9 mouse cellular contexts compared by ENCODE assay signal in genomic region chr9:121162789-121163188, GRCm38 (mm10).
DNase-seq lines count a peak whose midpoint lies in the region; ATAC-seq and TF ChIP-seq lines count a peak whose summit lies in the region.
"Had no signal": no experiment of that assay in that cellular context is flagged by ENCODE, and none has a peak within 500 bp of the region (broad histone marks: within the 10 kb centered on the region; RNA-seq: fewer than 3 reads in every experiment).

No protein-coding gene starts in this region.

- no peaks in the 10 kb centered on the region for H3K4me1 ChIP-seq in hindbrain, embryonic 11.5 days (replicated peaks; ENCODE audit: control insufficient read depth, insufficient read depth, low read length)
- H3K4me1 ChIP-seq in hindbrain, embryonic 12.5 days: peaks cover 3% of the 10 kb centered on the region; the same call in 1 of the 2 replicates
- no peaks in the 10 kb centered on the region for H3K4me1 ChIP-seq in ES-Bruce4 (ENCODE audit: control insufficient read depth, insufficient read depth, low read length)
- H3K4me1 ChIP-seq in small intestine, adult 2 months (ENCODE audit: control insufficient read depth, insufficient read depth, insufficient read length, low read length): no peaks in the 10 kb centered on the region
- no peaks in the 10 kb centered on the region for H3K4me1 ChIP-seq in neural tube, embryonic 15.5 days
- H3K4me1 ChIP-seq: liver, embryonic 13.5 days had no signal

- no peaks in the 10 kb centered on the region for H3K36me3 ChIP-seq in hindbrain, embryonic 11.5 days (ENCODE audit: control insufficient read depth, insufficient read depth, low read length)
- 0 out of 2 replicates have a peak, but pooled peaks cover 3% of the 10 kb centered on the region for H3K36me3 ChIP-seq in hindbrain, embryonic 12.5 days
- H3K36me3 ChIP-seq in ES-Bruce4 (ENCODE audit: control insufficient read depth, insufficient read depth, low read length, poor library complexity, severe bottlenecking): no peaks in the 10 kb centered on the region
- H3K36me3 ChIP-seq in small intestine, adult 2 months (ENCODE audit: control insufficient read depth, insufficient read depth, low read length): no peaks in the 10 kb centered on the region
- no peaks in the 10 kb centered on the region for H3K36me3 ChIP-seq in neural tube, embryonic 15.5 days
- H3K36me3 ChIP-seq: liver, embryonic 13.5 days had no signal

- WGBS in hindbrain, embryonic 11.5 days: 58% methylated on average over 5 of the region's 5 CpGs
- 49% methylated on average over 5 of the region's 5 CpGs for WGBS in hindbrain, embryonic 12.5 days
- whole genome bisulfite sequencing in small intestine, adult 2 months: 35% methylated on average over 5 of the region's 5 CpGs
- WGBS in neural tube, embryonic 15.5 days: 60% methylated on average over 5 of the region's 5 CpGs

- TF ChIP-seq EP300 in ES-Bruce4 (IDR thresholded peaks at IDR 0.05; ENCODE audit: insufficient read depth, low read depth, low read length): no peak

- no peaks in the 10 kb centered on the region for H3K9me3 ChIP-seq in hindbrain, embryonic 11.5 days (ENCODE audit: control insufficient read depth, low read length)
- H3K9me3 ChIP-seq in hindbrain, embryonic 12.5 days (replicated peaks): no peaks in the 10 kb centered on the region
- H3K9me3 ChIP-seq in ES-Bruce4 (replicated peaks; ENCODE audit: control insufficient read depth, insufficient read depth, low read length, poor library complexity, severe bottlenecking): no peaks in the 10 kb centered on the region
- H3K9me3 ChIP-seq in neural tube, embryonic 15.5 days (replicated peaks): no peaks in the 10 kb centered on the region
- H3K9me3 ChIP-seq: liver, embryonic 13.5 days had no signal

- peak; percentile 54 for DNase-seq in hindbrain, embryonic 11.5 days (ENCODE audit: low spot score)
- peak; percentile 61 for DNase-seq in 416B (ENCODE audit: low read depth)
- peak; percentile 67 for DNase-seq in embryo, embryonic 11 days
- DNase-seq in gastrocnemius, adult 8-10 months (ENCODE audit: low spot score in 2 of 2): no peak
- DNase-seq: liver, embryonic 13.5 days had no signal

- no peak for ATAC-seq in hindbrain, embryonic 11.5 days (ENCODE audit: low FRiP score)
- ATAC-seq in hindbrain, embryonic 12.5 days (ENCODE audit: low FRiP score): no peak
- ATAC-seq in neural tube, embryonic 15.5 days (ENCODE audit: low FRiP score): no peak

- TF ChIP-seq CTCF in ES-Bruce4 (IDR thresholded peaks at IDR 0.05; ENCODE audit: low read depth, low read length): peak; percentile 36
- TF ChIP-seq CTCF in small intestine, adult 2 months (IDR thresholded peaks at IDR 0.05; ENCODE audit: extremely low read depth, insufficient read length, insufficient replicate concordance, low read depth, low read length): peak; percentile 46; the same call in 1 of the 2 replicates

- no peak overlapping the region for H3K9ac ChIP-seq in hindbrain, embryonic 11.5 days (ENCODE audit: low read depth, low read length)
- no peak overlapping the region for H3K9ac ChIP-seq in hindbrain, embryonic 12.5 days
- H3K9ac ChIP-seq in ES-Bruce4 (ENCODE audit: low read depth, poor library complexity, severe bottlenecking): no peak overlapping the region
- H3K9ac ChIP-seq in neural tube, embryonic 15.5 days (replicated peaks): no peak overlapping the region
- H3K9ac ChIP-seq: liver, embryonic 13.5 days had no signal

- H3K4me3 ChIP-seq in hindbrain, embryonic 11.5 days (ENCODE audit: low read depth, low read length): no peak overlapping the region
- no peak overlapping the region for H3K4me3 ChIP-seq in hindbrain, embryonic 12.5 days
- H3K4me3 ChIP-seq in ES-Bruce4 (ENCODE audit: low read depth, low read length): no peak overlapping the region
- H3K4me3 ChIP-seq in small intestine, adult 2 months (ENCODE audit: low read depth, low read length): no peak overlapping the region
- H3K4me3 ChIP-seq in neural tube, embryonic 15.5 days (replicated peaks): no peak overlapping the region
- H3K4me3 ChIP-seq: liver, embryonic 13.5 days had no signal

- H3K4me2 ChIP-seq in hindbrain, embryonic 11.5 days (replicated peaks; ENCODE audit: low read depth, low read length): no peak overlapping the region
- H3K4me2 ChIP-seq in hindbrain, embryonic 12.5 days (replicated peaks): no peak overlapping the region
- no peak overlapping the region for H3K4me2 ChIP-seq in neural tube, embryonic 15.5 days
- H3K4me2 ChIP-seq: liver, embryonic 13.5 days had no signal

- no peak for TF ChIP-seq POLR2A in ES-Bruce4 (IDR thresholded peaks at IDR 0.05; ENCODE audit: insufficient read depth, low read length)
- TF ChIP-seq POLR2A in small intestine, adult 2 months (IDR thresholded peaks at IDR 0.05; ENCODE audit: low read depth, low read length): no peak

- no peaks in the 10 kb centered on the region for H3K27me3 ChIP-seq in hindbrain, embryonic 11.5 days (ENCODE audit: control insufficient read depth, insufficient read depth, low read length)
- no peaks in the 10 kb centered on the region for H3K27me3 ChIP-seq in hindbrain, embryonic 12.5 days
- no peaks in the 10 kb centered on the region for H3K27me3 ChIP-seq in ES-Bruce4 (ENCODE audit: control insufficient read depth, insufficient read depth, low read length, poor library complexity, severe bottlenecking)
- no peaks in the 10 kb centered on the region for H3K27me3 ChIP-seq in small intestine, adult 2 months (ENCODE audit: control insufficient read depth, insufficient read depth, low read length)
- no peaks in the 10 kb centered on the region for H3K27me3 ChIP-seq in neural tube, embryonic 15.5 days (replicated peaks)
- H3K27me3 ChIP-seq: liver, embryonic 13.5 days had no signal

- no peak overlapping the region for H3K27ac ChIP-seq in hindbrain, embryonic 11.5 days (ENCODE audit: low read depth, low read length)
- no peak overlapping the region for H3K27ac ChIP-seq in hindbrain, embryonic 12.5 days
- no peak overlapping the region for H3K27ac ChIP-seq in ES-Bruce4 (ENCODE audit: insufficient read depth, low read length)
- H3K27ac ChIP-seq in small intestine, adult 2 months (ENCODE audit: insufficient read depth, low read depth, low read length): no peak overlapping the region
- H3K27ac ChIP-seq in neural tube, embryonic 15.5 days (replicated peaks): no peak overlapping the region
- H3K27ac ChIP-seq: liver, embryonic 13.5 days had no signal

Comparison
In these comparisons a context has a peak if more than half of its experiments do, and no peak if none do; other contexts are left out.
1. DNase-seq: peak in hindbrain, embryonic 11.5 days (single experiment), 416B (single experiment) and embryo, embryonic 11 days (single experiment); none in gastrocnemius, adult 8-10 months (0 of 2).